Mouse (Mus musculus) inflammation-experienced regulatory T-cells (primary cell): Measurements from ENCODE around the gene Vmn1r174. TPM values are rescaled to one million over a fixed set of nuclear protein-coding genes. Genes with fewer than 3 reads are reported as not detected.

Experiments used
- polyA plus RNA-seq, 2 experiments: library from polyadenylated mRNA; unstranded; fragments of 100-300 nt; shearing (Covaris generic); gene quantifications; one replicate each; pipeline ENCODE4 v1.2.1; 2017

Gene Vmn1r174
- under 1 TPM; 0.06 to 0.33 TPM for polyA plus RNA-seq

GRCm38 (mm10) chr7:23751970-23752369 is at the start of gene Vmn1r174:
Vmn1r174 (plus strand) TSS chr7:23752270.

GRCm38 (mm10) chr7:23810543-23810942 is 58.5 kb downstream of the Vmn1r174 start, which contains the start of gene Vmn1r175:
Vmn1r175 (minus strand) TSS chr7:23810643.

Other genes with a start within 250 kb of the Vmn1r174 start
- not detected for gene Vmn1r167, start 245.1 kb upstream of the Vmn1r174 start, polyA plus RNA-seq
- not detected for gene Vmn1r168, start 212.5 kb upstream of the Vmn1r174 start, polyA plus RNA-seq
- gene Vmn1r169, start 176.7 kb upstream of the Vmn1r174 start, polyA plus RNA-seq = under 1 TPM in 1 of 2 experiments, not detected in 1; 0.83 TPM
- not detected for gene Vmn1r170, start 146.1 kb upstream of the Vmn1r174 start, polyA plus RNA-seq
- gene Vmn1r171, start 121.5 kb upstream of the Vmn1r174 start, polyA plus RNA-seq = not detected
- gene Vmn1r172, start 94.0 kb upstream of the Vmn1r174 start, polyA plus RNA-seq = not detected
- gene Vmn1r173, start 51.6 kb upstream of the Vmn1r174 start, polyA plus RNA-seq = under 1 TPM; 0.05 to 0.51 TPM
- under 1 TPM in 1 of 2 experiments, not detected in 1; 0.17 TPM for gene Vmn1r175, start 58.4 kb downstream of the Vmn1r174 start, polyA plus RNA-seq
- gene Vmn1r176, start 85.1 kb downstream of the Vmn1r174 start, polyA plus RNA-seq = not detected
- not detected for gene Vmn1r177, start 114.2 kb downstream of the Vmn1r174 start, polyA plus RNA-seq
- gene Vmn1r178, start 139.7 kb downstream of the Vmn1r174 start, polyA plus RNA-seq = 1 to 10 TPM in 1 of 2 experiments, under 1 TPM in 1; 0.12 to 1.1 TPM
- gene Vmn1r179, start 174.7 kb downstream of the Vmn1r174 start, polyA plus RNA-seq = 1 to 10 TPM in 1 of 2 experiments, under 1 TPM in 1; 0.12 to 1.4 TPM
- gene Vmn1r180, start 198.4 kb downstream of the Vmn1r174 start, polyA plus RNA-seq = not detected
- gene Vmn1r181, start 222.3 kb downstream of the Vmn1r174 start, polyA plus RNA-seq = under 1 TPM; 0.10 to 0.12 TPM
- under 1 TPM in 1 of 2 experiments, not detected in 1; 0.08 TPM for gene V1rd19, start 249.4 kb downstream of the Vmn1r174 start, polyA plus RNA-seq